Mouse (Mus musculus): ENCODE measurements around the gene Rxra. TPM values are rescaled to one million over a fixed set of nuclear protein-coding genes. Genes with fewer than 3 reads are reported as not detected.

Rxra gene
- polyA plus RNA-seq, 1 experiment from 2014 or later, result 16.7 TPM

DNA sequence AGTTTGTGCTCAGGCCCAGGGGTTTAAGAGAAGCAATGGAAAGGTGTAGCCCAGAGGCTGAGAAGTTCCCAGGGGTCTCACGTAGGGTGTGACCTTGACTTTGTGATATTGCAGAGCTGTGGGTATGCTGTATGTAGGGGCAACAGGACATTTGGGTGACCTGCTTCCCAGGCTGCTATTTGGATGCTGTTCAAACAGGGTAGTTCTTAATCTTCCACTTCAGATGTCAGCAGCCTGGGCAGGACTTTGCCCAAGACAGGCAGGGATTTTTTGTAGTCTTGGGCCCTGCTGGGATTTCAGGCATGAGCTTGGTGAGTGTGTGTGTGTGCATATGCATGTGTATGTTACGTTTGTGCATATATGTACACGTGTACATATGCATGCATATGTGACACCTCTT, 28.4 kb downstream of the Rxra start:
- ATAC-seq (ENCODE audit: insufficient number of reproducible peaks, insufficient read depth, low FRiP score, low TSS enrichment, low read depth), result no peak
- WGBS, result 94% methylated on average over 3 of the region's 3 CpGs
- H3K4me3 ChIP-seq, result no peak overlapping the region
- H3K36me3 ChIP-seq, result 0 out of 2 replicates have a peak, but pooled peaks cover 3% of the 10 kb centered on the region
- no peak overlapping the region for H3K4me2 ChIP-seq
- H3K27me3 ChIP-seq, result no peaks in the 10 kb centered on the region
- no peaks in the 10 kb centered on the region for H3K9me3 ChIP-seq
- peaks cover 62% of the 10 kb centered on the region for H3K4me1 ChIP-seq
- no peak overlapping the region for H3K9ac ChIP-seq
- H3K27ac ChIP-seq, result 0 out of 2 replicates have a peak overlapping the region, but pooled peaks have one; percentile 63

DNA sequence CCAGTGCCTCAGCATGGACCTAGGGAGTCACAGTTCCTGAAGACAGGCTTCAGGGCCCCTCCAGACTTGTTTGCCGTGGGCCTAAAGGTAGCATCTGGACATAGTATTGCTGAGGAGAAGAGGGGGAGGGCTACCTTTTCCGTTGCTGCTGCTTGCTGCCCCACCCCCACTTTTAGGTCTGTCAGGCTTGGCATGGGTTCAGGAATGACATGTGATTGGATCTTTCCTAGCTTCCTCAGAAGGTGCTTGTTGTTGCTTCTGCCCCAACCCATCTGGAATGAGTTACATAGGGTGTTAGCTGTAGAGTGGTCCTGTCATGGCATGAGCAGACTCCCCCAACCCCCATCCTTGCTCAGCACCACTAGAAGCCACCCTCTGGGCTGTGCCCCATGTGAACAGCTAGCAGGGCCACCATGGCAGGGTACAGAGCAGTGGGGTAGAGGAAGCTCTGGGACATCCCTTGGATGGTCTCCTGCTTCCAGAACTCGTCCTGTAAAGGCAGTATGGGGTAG, 34.7 kb downstream of the Rxra start:
- peak overlapping the region; percentile 58; the same call in 1 of the 2 replicates for H3K9ac ChIP-seq
- H3K27ac ChIP-seq, result peak overlapping the region; percentile 51
- 16% methylated on average over 3 of the region's 3 CpGs for WGBS
- H3K4me3 ChIP-seq, result no peak overlapping the region
- H3K9me3 ChIP-seq, result no peaks in the 10 kb centered on the region
- H3K4me1 ChIP-seq, result peaks cover 67% of the 10 kb centered on the region
- peak overlapping the region; percentile 27 for H3K4me2 ChIP-seq
- H3K36me3 ChIP-seq, result 0 out of 2 replicates have a peak, but pooled peaks cover 3% of the 10 kb centered on the region
- peak; percentile 57 for ATAC-seq (ENCODE audit: insufficient number of reproducible peaks, insufficient read depth, low FRiP score, low TSS enrichment, low read depth)
- H3K27me3 ChIP-seq, result no peaks in the 10 kb centered on the region

- Histone ChIP-seq H3K9ac (no peak overlapping the region), H3K9me3 (no peaks in the 10 kb centered on the region), H3K4me2 (no peak overlapping the region), H3K27me3 (no peaks in the 10 kb centered on the region), H3K4me1 (peaks cover 81% of the 10 kb centered on the region), H3K36me3 (0 out of 2 replicates have a peak, but pooled peaks cover 3% of the 10 kb centered on the region), H3K27ac (no peak overlapping the region), H3K4me3 (no peak overlapping the region)
- WGBS, result 81% methylated on average over 5 of the region's 5 CpGs
- no peak for ATAC-seq (ENCODE audit: insufficient number of reproducible peaks, insufficient read depth, low FRiP score, low TSS enrichment, low read depth)
These were observed 36.4 kb downstream of the Rxra start for GRCm38 (mm10) chr2:27712626-27713025.

DNA sequence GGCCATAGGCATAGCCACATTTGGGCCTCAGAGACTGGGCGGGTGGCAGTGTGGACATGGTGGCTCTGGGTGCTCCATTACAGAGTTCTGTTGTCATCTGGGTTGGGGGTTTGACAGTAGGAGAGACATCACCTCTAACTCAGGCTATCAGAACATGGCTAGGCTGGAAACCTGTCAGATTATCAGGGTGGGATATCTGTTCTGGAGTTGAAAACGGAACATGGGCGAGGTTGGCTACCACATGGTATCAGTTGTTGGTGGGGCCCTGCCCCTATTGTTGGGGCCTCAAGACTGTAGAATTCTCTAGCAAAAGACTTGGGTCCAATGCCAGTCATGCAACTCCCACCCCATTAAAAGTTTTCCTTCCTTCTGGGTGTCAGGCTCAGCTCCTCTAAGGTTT, 37.1 kb downstream of the Rxra start:
- H3K4me1 ChIP-seq, result peaks cover 89% of the 10 kb centered on the region
- H3K4me3 ChIP-seq, result no peak overlapping the region
- H3K27me3 ChIP-seq, result no peaks in the 10 kb centered on the region
- no peak for ATAC-seq (ENCODE audit: insufficient number of reproducible peaks, insufficient read depth, low FRiP score, low TSS enrichment, low read depth)
- H3K36me3 ChIP-seq, result no peaks in the 10 kb centered on the region
- 91% methylated on average over 3 of the region's 3 CpGs for WGBS
- no peaks in the 10 kb centered on the region for H3K9me3 ChIP-seq
- H3K27ac ChIP-seq, result no peak overlapping the region
- no peak overlapping the region for H3K4me2 ChIP-seq
- no peak overlapping the region for H3K9ac ChIP-seq

DNA sequence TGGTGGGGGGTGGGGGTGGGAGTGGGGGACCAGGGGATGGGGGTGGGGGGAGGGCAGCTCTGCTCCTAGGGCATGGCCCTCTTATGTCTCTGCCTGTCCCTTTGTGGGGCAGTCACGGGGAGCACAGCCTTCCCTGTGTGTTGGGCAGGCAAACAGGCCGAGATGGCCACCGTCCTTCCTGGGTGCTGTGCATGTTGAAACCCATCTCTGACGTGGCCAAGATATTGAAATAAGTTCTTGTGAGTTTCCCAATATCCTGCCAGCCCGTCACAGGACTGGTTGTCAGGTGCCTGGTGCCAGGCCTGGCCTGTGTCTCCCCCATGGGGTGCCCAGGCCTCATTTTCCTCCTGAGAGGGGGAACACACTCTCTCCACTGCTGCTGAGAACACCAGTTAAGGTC, 37.9 kb downstream of the Rxra start:
- Histone ChIP-seq H3K4me1 (peaks cover 96% of the 10 kb centered on the region), H3K4me3 (no peak overlapping the region)
- 86% methylated on average over 5 of the region's 5 CpGs for WGBS

DNA sequence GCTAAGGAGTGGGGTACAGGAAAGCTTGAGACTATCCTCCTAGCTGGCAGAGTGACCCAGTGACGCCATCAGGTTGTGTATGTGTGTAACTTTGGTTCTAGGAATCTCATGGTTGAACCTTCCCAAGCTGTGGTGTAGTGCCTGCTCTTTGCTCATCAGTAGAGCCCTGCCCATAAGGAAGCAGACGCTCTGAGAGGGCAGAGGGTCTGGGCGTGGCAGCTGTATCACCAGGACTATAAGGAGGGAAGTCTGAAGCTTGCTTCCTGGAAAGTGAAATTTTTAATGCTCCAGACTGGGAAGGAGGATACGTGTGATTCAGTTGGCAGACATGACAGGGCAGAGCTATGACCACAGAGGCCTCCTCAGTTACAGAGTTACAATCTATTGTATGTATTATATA, 39.0 kb downstream of the Rxra start:
- Histone ChIP-seq H3K4me2 (no peak overlapping the region), H3K36me3 (no peaks in the 10 kb centered on the region), H3K27ac (0 out of 2 replicates have a peak overlapping the region, but pooled peaks have one; percentile 33), H3K27me3 (no peaks in the 10 kb centered on the region), H3K4me1 (peaks cover 97% of the 10 kb centered on the region), H3K9ac (no peak overlapping the region; the same call in 1 of the 2 replicates), H3K4me3 (no peak overlapping the region), H3K9me3 (no peaks in the 10 kb centered on the region)
- no peak for ATAC-seq (ENCODE audit: insufficient number of reproducible peaks, insufficient read depth, low FRiP score, low TSS enrichment, low read depth)
- WGBS, result 81% methylated on average over 4 of the region's 4 CpGs

More for the DNA sequence above, 37.9 kb downstream of the Rxra start:
- Histone ChIP-seq H3K9ac (no peak overlapping the region), H3K4me2 (no peak overlapping the region), H3K27me3 (no peaks in the 10 kb centered on the region), H3K9me3 (no peaks in the 10 kb centered on the region), H3K27ac (no peak overlapping the region), H3K36me3 (no peaks in the 10 kb centered on the region)
- ATAC-seq (ENCODE audit: insufficient number of reproducible peaks, insufficient read depth, low FRiP score, low TSS enrichment, low read depth), result no peak

- Histone ChIP-seq H3K4me1 (peaks cover 90% of the 10 kb centered on the region), H3K4me2 (no peak overlapping the region), H3K9ac (no peak overlapping the region), H3K36me3 (no peaks in the 10 kb centered on the region), H3K9me3 (no peaks in the 10 kb centered on the region), H3K27ac (no peak overlapping the region; the same call in 1 of the 2 replicates), H3K4me3 (no peak overlapping the region), H3K27me3 (no peaks in the 10 kb centered on the region)
- no peak for ATAC-seq (ENCODE audit: insufficient number of reproducible peaks, insufficient read depth, low FRiP score, low TSS enrichment, low read depth)
- WGBS, result 77% methylated on average over 3 of the region's 3 CpGs
These were observed 40.1 kb downstream of the Rxra start for GRCm38 (mm10) chr2:27716339-27716738.

DNA sequence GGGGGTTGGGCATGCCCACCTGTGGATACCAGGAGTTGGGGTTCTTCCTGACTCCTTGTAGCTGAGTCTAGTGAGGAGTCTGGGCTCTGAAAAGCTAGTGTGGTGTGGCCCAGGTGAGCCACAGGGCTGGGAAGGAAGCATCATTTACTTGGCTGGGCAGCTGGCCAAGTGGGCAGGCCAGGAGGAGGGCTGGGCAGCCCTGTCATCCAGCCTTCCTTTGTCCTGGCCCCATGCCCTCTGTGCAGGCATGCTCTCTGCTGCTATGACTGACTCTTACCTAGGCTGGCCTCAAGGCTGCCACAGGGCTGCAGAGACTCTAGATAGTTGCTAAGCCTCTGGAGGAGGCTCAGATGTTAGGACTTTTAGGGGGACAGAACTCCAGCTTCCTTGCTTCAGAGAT, 42.0 kb downstream of the Rxra start:
- H3K9ac ChIP-seq, result 0 out of 2 replicates have a peak overlapping the region, but pooled peaks have one; percentile 11
- no peak overlapping the region for H3K4me3 ChIP-seq
- H3K36me3 ChIP-seq, result no peaks in the 10 kb centered on the region
- no peaks in the 10 kb centered on the region for H3K27me3 ChIP-seq
- no peak; the same call in 1 of the 2 replicates for ATAC-seq (ENCODE audit: insufficient number of reproducible peaks, insufficient read depth, low FRiP score, low TSS enrichment, low read depth)
- H3K9me3 ChIP-seq, result no peaks in the 10 kb centered on the region
- H3K4me2 ChIP-seq, result no peak overlapping the region
- peaks cover 89% of the 10 kb centered on the region for H3K4me1 ChIP-seq
- H3K27ac ChIP-seq, result peak overlapping the region; percentile 13; the same call in 1 of the 2 replicates

GRCm38 (mm10) chr2:27719601-27720000, 43.4 kb downstream of the Rxra start:
- Histone ChIP-seq H3K27me3 (no peaks in the 10 kb centered on the region), H3K4me1 (peaks cover 84% of the 10 kb centered on the region)

DNA sequence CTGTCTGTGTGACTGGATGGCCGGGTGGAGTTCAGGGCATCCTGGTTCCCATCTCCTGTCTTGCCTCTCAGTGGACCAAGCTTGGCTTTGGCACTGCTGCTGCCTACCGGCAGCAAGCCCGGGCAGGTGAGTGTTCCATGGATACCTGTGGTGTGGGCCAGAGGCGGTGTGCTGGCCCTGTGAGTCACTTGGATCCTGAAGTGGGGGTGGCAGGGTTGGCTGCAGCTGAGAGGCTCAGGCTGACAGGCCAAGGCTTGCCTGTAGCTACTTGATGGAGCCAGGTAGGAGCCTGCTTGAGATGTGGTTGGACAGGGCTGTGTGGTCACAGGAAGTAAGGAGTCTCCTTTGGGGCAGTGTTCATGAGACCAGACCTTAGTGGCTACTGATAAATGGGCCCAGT, 45.4 kb downstream of the Rxra start:
- Histone ChIP-seq H3K9me3 (no peaks in the 10 kb centered on the region), H3K27ac (no peak overlapping the region), H3K4me1 (peaks cover 70% of the 10 kb centered on the region), H3K9ac (no peak overlapping the region), H3K4me3 (no peak overlapping the region), H3K4me2 (no peak overlapping the region), H3K36me3 (no peaks in the 10 kb centered on the region), H3K27me3 (no peaks in the 10 kb centered on the region)
- WGBS, result 81% methylated on average over 4 of the region's 4 CpGs
- no peak for ATAC-seq (ENCODE audit: insufficient number of reproducible peaks, insufficient read depth, low FRiP score, low TSS enrichment, low read depth)

More at GRCm38 (mm10) chr2:27719601-27720000, 43.4 kb downstream of the Rxra start:
- H3K27ac ChIP-seq, result 0 out of 2 replicates have a peak overlapping the region, but pooled peaks have one; percentile 7
- no peaks in the 10 kb centered on the region for H3K36me3 ChIP-seq
- no peak overlapping the region for H3K4me3 ChIP-seq
- H3K9me3 ChIP-seq, result no peaks in the 10 kb centered on the region
- 32% methylated on average over 10 of the region's 10 CpGs for WGBS
- H3K9ac ChIP-seq, result no peak overlapping the region
- no peak overlapping the region for H3K4me2 ChIP-seq
- no peak for ATAC-seq (ENCODE audit: insufficient number of reproducible peaks, insufficient read depth, low FRiP score, low TSS enrichment, low read depth)

DNA sequence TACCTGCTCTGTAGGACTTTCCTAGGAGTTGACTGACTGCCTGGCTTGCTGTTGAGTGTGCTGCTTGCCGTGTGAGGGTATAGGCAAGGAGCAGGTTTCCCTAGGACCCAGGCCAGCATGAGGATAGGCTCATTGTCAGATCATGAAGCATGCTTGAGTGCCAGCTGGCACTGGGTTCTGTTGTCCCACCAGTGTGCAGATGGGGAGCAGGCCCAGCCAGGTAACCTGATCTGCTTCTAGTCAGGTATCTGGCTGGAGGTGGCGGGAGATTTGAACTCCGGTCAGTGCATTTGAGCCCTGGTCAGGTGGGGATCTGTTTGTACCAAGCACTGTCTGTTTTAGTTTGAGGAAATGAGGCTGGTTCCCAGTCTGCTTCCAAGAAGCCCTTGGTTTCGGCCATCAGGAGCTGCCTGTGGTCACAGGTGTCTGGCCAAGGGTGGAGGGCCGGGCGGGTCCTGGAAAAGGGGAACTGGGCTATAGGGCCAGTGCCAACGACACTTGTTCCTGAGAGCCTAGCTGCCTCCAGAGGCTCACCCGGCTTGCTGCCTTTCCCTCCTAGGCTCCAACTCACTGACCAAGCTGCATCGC, 48.6 kb downstream of the Rxra start:
- Histone ChIP-seq H3K27ac (no peak overlapping the region; the same call in 1 of the 2 replicates), H3K4me3 (no peak overlapping the region), H3K9ac (no peak overlapping the region), H3K9me3 (no peaks in the 10 kb centered on the region), H3K36me3 (no peaks in the 10 kb centered on the region), H3K4me1 (peaks cover 65% of the 10 kb centered on the region), H3K27me3 (no peaks in the 10 kb centered on the region), H3K4me2 (no peak overlapping the region)
- 84% methylated on average over 9 of the region's 9 CpGs for WGBS
- ATAC-seq (ENCODE audit: insufficient number of reproducible peaks, insufficient read depth, low FRiP score, low TSS enrichment, low read depth), result no peak
